Mouse (Mus musculus) heart, embryonic 15.5 days (tissue): ENCODE measurements around the gene Uggt2. TPM values are rescaled to one million over a fixed set of nuclear protein-coding genes. Genes with fewer than 3 reads are reported as not detected.

Experiments
- ATAC-seq: fragments of 200-750 bp; cut with Nextera tagmentation; replicated peaks from 2 replicates; pipeline ENCODE4 v1.8.0; 2017; ENCODE audit warnings: low read depth, moderate TSS enrichment; ENCODE audit not compliant: insufficient number of reproducible peaks, insufficient read depth, low FRiP score
- H3K27ac ChIP-seq: fragments of 300-500 bp; sonication (generic); 2 replicates; pipeline ENCODE4 v1.5.1; 2015; ENCODE audit warnings: mild to moderate bottlenecking, inconsistent platforms
- H3K27me3 ChIP-seq: fragments of 300-500 bp; sonication (generic); 2 replicates; pipeline ENCODE4 v1.6.1; 2015; ENCODE audit warnings: inconsistent platforms
- H3K36me3 ChIP-seq: fragments of 300-500 bp; sonication (generic); 2 replicates; pipeline ENCODE4 v1.6.1; 2015; ENCODE audit warnings: mild to moderate bottlenecking, inconsistent platforms
- H3K4me1 ChIP-seq: fragments of 300-500 bp; sonication (generic); replicated peaks from 2 replicates; pipeline ENCODE4 v1.6.1; 2015; ENCODE audit warnings: inconsistent platforms
- H3K4me2 ChIP-seq: fragments of 300-500 bp; sonication (generic); 2 replicates; pipeline ENCODE4 v1.6.1; 2015; ENCODE audit warnings: inconsistent platforms, mild to moderate bottlenecking, moderate library complexity
- H3K4me3 ChIP-seq: fragments of 300-500 bp; sonication (generic); 2 replicates; pipeline ENCODE4 v1.5.1; 2015; ENCODE audit warnings: mild to moderate bottlenecking, inconsistent platforms
- H3K9ac ChIP-seq: fragments of 300-500 bp; sonication (generic); 2 replicates; pipeline ENCODE4 v1.6.1; 2015; ENCODE audit warnings: mild to moderate bottlenecking, inconsistent platforms
- H3K9me3 ChIP-seq: fragments of 300-500 bp; sonication (generic); replicated peaks from 2 replicates; pipeline ENCODE4 v1.6.1; 2016; ENCODE audit warnings: inconsistent platforms
- WGBS: fragments of 180-500 bp; shearing (Covaris S2); methylation state at CpG from one replicate; pipeline ENCODE4 v1.1.7; 2015; ENCODE audit warnings: mixed read lengths; 5-methylcytosine and 5-hydroxymethylcytosine counted together
- polyA plus RNA-seq: library from polyadenylated mRNA; unstranded; fragments of >200 nt; fragmentation: Nextera tagmentation; extraction: Ambion mirVana; gene quantifications from 2 replicates; pipeline ENCODE4 v1.2.1, GENCODE M21; 2015

Gene Uggt2
- polyA plus RNA-seq, 1 experiment from 2014 or later = 7.4 TPM

DNA sequence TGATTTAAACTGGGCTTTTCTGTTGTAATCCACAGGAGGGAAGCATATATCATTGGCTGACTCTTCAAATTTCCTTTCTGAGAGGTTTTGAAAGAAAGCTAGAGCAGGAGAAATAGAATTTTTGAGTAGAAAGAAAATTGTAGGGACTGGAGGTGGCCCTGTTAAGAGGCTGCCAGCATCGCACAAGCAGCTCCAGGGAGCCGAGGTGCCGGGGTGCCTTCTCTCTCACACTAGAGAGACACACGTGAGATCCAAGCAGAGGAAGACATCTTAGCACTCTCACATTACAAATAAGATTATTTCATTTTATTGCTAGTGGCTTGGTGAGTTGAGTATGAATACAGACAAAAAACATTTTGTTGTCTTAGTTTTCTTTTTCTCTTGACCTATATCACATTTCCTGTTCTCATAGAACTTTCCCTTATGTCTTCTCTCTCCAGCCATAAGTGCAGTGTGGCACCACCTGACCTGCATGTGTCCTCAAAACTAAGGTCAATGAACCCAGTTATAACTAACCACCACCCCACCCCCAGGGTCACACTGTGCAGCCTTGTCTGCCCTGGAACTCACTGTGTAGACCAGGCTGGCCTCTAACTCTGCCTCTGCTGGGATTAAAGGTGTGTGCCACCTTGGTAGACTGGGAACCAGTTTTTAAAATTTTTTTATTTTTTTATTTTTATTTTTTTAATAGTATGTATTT is 158.3 kb downstream of the Uggt2 start:
- ATAC-seq = no peak
- Histone ChIP-seq H3K9ac (no peak overlapping the region), H3K4me2 (no peak overlapping the region), H3K27ac (no peak overlapping the region), H3K4me1 (peaks cover 37% of the 10 kb centered on the region), H3K36me3 (no peaks in the 10 kb centered on the region), H3K9me3 (no peaks in the 10 kb centered on the region), H3K27me3 (no peaks in the 10 kb centered on the region), H3K4me3 (no peak overlapping the region)
- 64% methylated on average over 4 of the region's 4 CpGs for WGBS

DNA sequence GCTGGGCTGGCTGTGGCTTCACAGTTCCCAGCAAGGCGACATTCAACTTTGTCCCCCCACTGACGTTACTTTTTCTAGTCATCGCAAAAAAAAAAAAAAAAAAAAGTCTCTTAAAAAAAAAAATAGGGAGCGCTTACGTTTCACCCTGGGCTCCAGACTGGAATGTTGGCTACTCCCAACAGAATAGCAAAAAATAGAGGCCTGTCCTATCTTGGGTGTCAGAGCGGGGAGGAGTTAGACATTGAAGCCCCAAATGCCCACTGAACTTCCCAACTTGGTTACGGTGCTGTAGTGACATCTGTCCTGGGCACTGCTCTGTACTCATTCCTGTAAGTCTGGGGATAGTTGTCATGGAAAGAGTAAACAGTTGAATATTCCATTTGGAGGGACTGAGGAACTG is 160.7 kb downstream of the Uggt2 start:
- H3K4me2 ChIP-seq = peak overlapping the region; percentile 80
- peak overlapping the region; percentile 86 for H3K4me3 ChIP-seq
- WGBS = under 1% methylated on average over 7 of the region's 7 CpGs
- H3K36me3 ChIP-seq = no peaks in the 10 kb centered on the region
- no peaks in the 10 kb centered on the region for H3K9me3 ChIP-seq
- H3K27me3 ChIP-seq = no peaks in the 10 kb centered on the region
- peak overlapping the region; percentile 97 for H3K9ac ChIP-seq
- peaks cover 33% of the 10 kb centered on the region for H3K4me1 ChIP-seq
- peak overlapping the region; percentile 92 for H3K27ac ChIP-seq
- no peak for ATAC-seq

DNA sequence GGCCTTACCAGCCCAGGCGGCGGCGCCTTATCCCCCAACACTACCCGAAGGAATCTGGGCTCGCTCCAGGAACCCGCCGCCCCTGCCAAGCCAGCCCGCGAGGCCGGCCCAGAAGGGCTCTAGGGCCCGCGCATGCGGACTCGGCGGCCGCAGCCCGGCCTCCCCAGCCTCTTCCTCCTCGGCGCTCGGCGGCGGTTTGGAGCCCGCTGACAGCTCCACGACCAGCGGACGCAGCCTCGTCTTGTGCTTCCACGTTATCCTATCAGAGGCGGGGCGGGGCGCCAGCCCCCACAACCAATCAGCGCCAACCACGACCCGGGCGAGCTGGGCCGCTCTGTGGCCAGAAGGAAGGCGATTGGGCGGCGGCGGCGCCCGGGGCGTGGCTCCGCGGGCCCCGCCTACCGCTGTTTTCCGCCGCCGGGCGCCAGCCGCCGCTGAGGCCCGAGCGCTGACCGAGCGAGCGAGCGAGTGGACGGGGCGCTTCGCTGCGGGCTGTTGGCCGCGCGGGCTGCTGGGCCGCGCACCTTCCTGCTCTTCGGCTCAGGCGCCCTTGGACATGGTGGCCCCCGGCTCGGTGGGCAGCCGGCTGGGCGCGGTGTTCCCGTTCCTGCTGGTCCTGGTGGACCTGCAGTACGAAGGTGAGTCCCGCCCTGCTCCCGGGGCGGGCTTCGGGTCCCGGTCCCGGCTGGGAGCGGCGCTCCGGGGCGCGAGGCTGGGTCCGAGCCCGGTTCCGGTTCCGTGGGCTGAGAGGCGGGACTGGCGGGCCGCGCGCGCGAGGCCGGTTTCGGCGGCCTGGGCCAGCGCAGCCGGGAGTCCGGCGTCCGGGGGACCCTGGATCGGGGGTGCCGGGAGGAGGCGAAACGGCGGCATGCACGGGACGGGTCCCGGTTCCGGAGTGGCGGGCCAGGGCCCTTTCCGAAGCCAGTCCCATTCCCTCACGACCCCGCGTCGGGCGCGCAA is 161.4 kb downstream of the Uggt2 start, which contains the start of gene Dnajc3:
TSS of gene Dnajc3 (plus strand) at position 444 of the 960 bp plus-strand sequence.
- peak; percentile 100 for ATAC-seq
- Histone ChIP-seq H3K4me2 (peak within 1 kb of the TSS; percentile 80), H3K27ac (peak within 1 kb of the TSS; percentile 92), H3K27me3 (no peaks in the 10 kb centered on the region), H3K9me3 (no peaks in the 10 kb centered on the region), H3K36me3 (no peaks in the 10 kb centered on the region), H3K9ac (peak within 1 kb of the TSS; percentile 97), H3K4me1 (peaks cover 33% of the 10 kb centered on the region), H3K4me3 (peak within 1 kb of the TSS; percentile 86)
- under 1% methylated on average over 124 of the region's 124 CpGs for WGBS

DNA sequence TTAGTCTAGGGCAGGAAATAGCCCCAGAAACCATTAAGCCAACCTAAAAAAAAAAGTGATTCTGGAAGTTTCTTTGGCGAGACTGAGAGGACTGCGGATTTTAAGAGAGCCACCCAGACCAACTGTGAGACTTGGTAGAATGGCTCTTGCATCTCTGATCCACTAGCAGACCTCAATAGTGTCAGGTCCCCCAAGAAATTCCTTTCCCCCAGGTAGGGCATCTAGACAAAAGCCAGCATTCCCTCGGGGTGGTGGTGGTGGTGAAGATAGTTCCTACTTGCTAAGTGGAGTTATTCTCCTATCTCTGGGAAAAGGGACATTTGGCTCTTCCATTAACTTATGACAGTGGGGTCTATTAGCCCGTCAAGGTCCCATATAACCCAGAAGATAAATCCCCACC is 162.3 kb downstream of the Uggt2 start:
- Histone ChIP-seq H3K27me3 (no peaks in the 10 kb centered on the region), H3K9ac (peak overlapping the region; percentile 65), H3K27ac (peak overlapping the region; percentile 89), H3K36me3 (no peaks in the 10 kb centered on the region), H3K4me2 (peak overlapping the region; percentile 80), H3K4me3 (peak overlapping the region; percentile 86), H3K9me3 (no peaks in the 10 kb centered on the region), H3K4me1 (peaks cover 29% of the 10 kb centered on the region)
- ATAC-seq = no peak
- WGBS = 31% methylated on average over 4 of the region's 4 CpGs

DNA sequence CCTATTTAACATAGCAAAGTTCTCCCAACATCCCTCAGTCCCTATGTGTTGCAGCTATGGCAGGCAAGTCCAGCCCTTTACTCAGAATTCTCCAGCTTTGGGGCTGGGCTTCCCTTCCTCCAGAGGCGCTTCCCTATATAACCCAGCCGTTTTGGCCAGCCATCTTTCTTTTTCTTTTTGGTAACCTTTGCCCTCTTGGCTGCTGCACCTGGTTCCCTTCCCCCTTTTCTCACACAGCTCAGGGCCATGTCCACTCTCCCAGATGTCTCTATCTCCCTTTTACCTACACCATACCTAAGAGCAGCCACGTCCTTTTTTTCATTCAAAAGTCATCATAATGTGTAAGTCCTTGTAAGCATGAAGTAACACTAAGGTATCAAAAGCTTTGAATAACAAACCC is 163.0 kb downstream of the Uggt2 start:
- no peak for ATAC-seq
- H3K4me2 ChIP-seq = no peak overlapping the region
- H3K4me1 ChIP-seq = peaks cover 26% of the 10 kb centered on the region
- no peaks in the 10 kb centered on the region for H3K36me3 ChIP-seq
- H3K9me3 ChIP-seq = no peaks in the 10 kb centered on the region
- H3K4me3 ChIP-seq = no peak overlapping the region
- no peak overlapping the region for H3K9ac ChIP-seq
- no peaks in the 10 kb centered on the region for H3K27me3 ChIP-seq
- H3K27ac ChIP-seq = no peak overlapping the region
- 64% methylated on average over 3 of the region's 3 CpGs for WGBS

Other genes with a start within 250 kb of the Uggt2 start
- gene Dzip1, start 174.0 kb downstream of the Uggt2 start, polyA plus RNA-seq = 4.8 and 7.7 TPM in 2 replicates
- 24.9 and 29.6 TPM in 2 replicates for gene Dnajc3, start 161.5 kb downstream of the Uggt2 start, polyA plus RNA-seq
- gene Hs6st3, start 38.9 kb upstream of the Uggt2 start, polyA plus RNA-seq = 0.08 and 0.18 TPM in 2 replicates